Mouse (Mus musculus) bone marrow, adult 2 months (tissue): Measurements from ENCODE around the gene Nrgn. TPM values are rescaled to one million over a fixed set of nuclear protein-coding genes. Genes with fewer than 3 reads are reported as not detected.

ENCODE experiments used
- H3K27ac ChIP-seq: fragments of 200-500 bp; 2 replicates; pipeline ENCODE4 v1.5.1; 2012; ENCODE audit warnings: low read depth, mild to moderate bottlenecking, control low read depth, inconsistent platforms, low read length; ENCODE audit not compliant: control insufficient read depth, poor library complexity, insufficient read depth
- H3K4me1 ChIP-seq: fragments of 200-500 bp; 2 replicates; pipeline ENCODE4 v1.6.1; 2011; ENCODE audit warnings: low read length; ENCODE audit not compliant: control insufficient read depth, insufficient read depth
- H3K4me3 ChIP-seq: fragments of 200-500 bp; replicated peaks from 2 replicates; pipeline ENCODE3; 2011; ENCODE audit warnings: mild to moderate bottlenecking, low read depth, low read length, control low read depth; ENCODE audit not compliant: control insufficient read depth
- CTCF ChIP-seq: fragments of 200-500 bp; IDR thresholded peaks from 2 replicates; pipeline ENCODE4 v1.5.1; 2011; ENCODE audit warnings: low read length, control low read depth; ENCODE audit not compliant: control insufficient read depth, insufficient read depth
- POLR2A ChIP-seq: fragments of 200-500 bp; IDR thresholded peaks from 2 replicates; pipeline ENCODE4 v1.6.1; 2011; ENCODE audit warnings: low read depth, mild to moderate bottlenecking, control low read depth, low read length, borderline replicate concordance; ENCODE audit not compliant: control insufficient read depth
- WGBS: fragments of 180-500 bp; shearing (Covaris S2); methylation state at CpG from one replicate; pipeline ENCODE4 v1.1.7; 2018; 5-methylcytosine and 5-hydroxymethylcytosine counted together
- polyA plus RNA-seq: library from polyadenylated mRNA; stranded (reverse); fragments of >200 nt; gene quantifications from 2 replicates; pipeline ENCODE4 v1.2.4, GENCODE M21; 2011; ENCODE audit warnings: low replicate concordance; ENCODE audit not compliant: missing spikeins, insufficient read depth, insufficient read length

The Nrgn gene
- polyA plus RNA-seq, 1 experiment = 101 TPM

- H3K27ac ChIP-seq = no peak overlapping the region
- WGBS = 88% methylated on average over 1 of the region's 1 CpGs
- H3K4me3 ChIP-seq = no peak overlapping the region
- no peak for TF ChIP-seq CTCF
- no peak for TF ChIP-seq POLR2A
- H3K4me1 ChIP-seq = no peaks in the 10 kb centered on the region
Observed at GRCm38 (mm10) chr9:37506023-37506422, 46.7 kb downstream of the Nrgn start.

GRCm38 (mm10) chr9:37504348-37504747, 48.4 kb downstream of the Nrgn start:
- TF ChIP-seq CTCF (no peak), POLR2A (no peak)
- Histone ChIP-seq H3K4me1 (no peaks in the 10 kb centered on the region), H3K27ac (no peak overlapping the region), H3K4me3 (no peak overlapping the region)

- H3K27ac ChIP-seq = no peak overlapping the region
- H3K4me3 ChIP-seq = no peak overlapping the region
- WGBS = 81% methylated on average over 1 of the region's 1 CpGs
- no peak for TF ChIP-seq CTCF
- TF ChIP-seq POLR2A = no peak
- no peaks in the 10 kb centered on the region for H3K4me1 ChIP-seq
Observed at GRCm38 (mm10) chr9:37501170-37501569, 51.5 kb downstream of the Nrgn start.

- Histone ChIP-seq H3K4me3 (no peak overlapping the region), H3K27ac (no peak overlapping the region), H3K4me1 (no peaks in the 10 kb centered on the region)
- 68% methylated on average over 3 of the region's 3 CpGs for WGBS
- no peak for TF ChIP-seq CTCF
- TF ChIP-seq POLR2A = no peak
Observed at GRCm38 (mm10) chr9:37500201-37500600, 52.5 kb downstream of the Nrgn start.

GRCm38 (mm10) chr9:37496325-37496724, 56.4 kb downstream of the Nrgn start:
- no peak overlapping the region for H3K4me3 ChIP-seq
- no peak overlapping the region for H3K27ac ChIP-seq
- no peaks in the 10 kb centered on the region for H3K4me1 ChIP-seq
- no peak for TF ChIP-seq CTCF
- no peak for TF ChIP-seq POLR2A

- 83% methylated on average over 3 of the region's 3 CpGs for WGBS
- H3K4me3 ChIP-seq = no peak overlapping the region
- TF ChIP-seq POLR2A = no peak
- no peak for TF ChIP-seq CTCF
- no peaks in the 10 kb centered on the region for H3K4me1 ChIP-seq
- no peak overlapping the region for H3K27ac ChIP-seq
Observed at GRCm38 (mm10) chr9:37495761-37496160, 56.9 kb downstream of the Nrgn start.

Other genes starting within 250 kb of the Nrgn start
- gene Ccdc15, start 204.5 kb downstream of the Nrgn start, polyA plus RNA-seq = 1.8 and 3.1 TPM in 2 replicates
- gene Hepacam, start 185.6 kb downstream of the Nrgn start, polyA plus RNA-seq = 0.67 TPM in 1 of 2 replicates, not detected in the other
- 4.8 and 9.6 TPM in 2 replicates for gene Robo4, start 151.0 kb downstream of the Nrgn start, polyA plus RNA-seq
- gene Robo3, start 119.7 kb downstream of the Nrgn start, polyA plus RNA-seq = 4.8 and 10.8 TPM in 2 replicates
- 11.2 and 29.1 TPM in 2 replicates for gene Msantd2, start 63.6 kb downstream of the Nrgn start, polyA plus RNA-seq
- 10.8 and 13.7 TPM in 2 replicates for gene Esam, start 24.8 kb downstream of the Nrgn start, polyA plus RNA-seq
- gene Vsig2, start 13.6 kb downstream of the Nrgn start, polyA plus RNA-seq = 4.0 and 12.2 TPM in 2 replicates
- gene Siae, start 2.8 kb upstream of the Nrgn start, polyA plus RNA-seq = 1.9 and 7.2 TPM in 2 replicates
- gene Spa17, start 60.8 kb upstream of the Nrgn start, polyA plus RNA-seq = 1.4 and 3.7 TPM in 2 replicates
- gene Tbrg1, start 104.4 kb upstream of the Nrgn start, polyA plus RNA-seq = 17.4 and 49.2 TPM in 2 replicates
- not detected in 2 replicates for gene Panx3, start 116.3 kb upstream of the Nrgn start, polyA plus RNA-seq
- gene Olfr160, start 163.3 kb upstream of the Nrgn start, polyA plus RNA-seq = 0.36 and 0.57 TPM in 2 replicates
- not detected in 2 replicates for gene Olfr874, start 192.2 kb upstream of the Nrgn start, polyA plus RNA-seq
- gene Olfr875, start 219.0 kb upstream of the Nrgn start, polyA plus RNA-seq = not detected in 2 replicates